Mouse (Mus musculus): Measurements from ENCODE around the gene Irf9. TPM values are rescaled to one million over a fixed set of nuclear protein-coding genes. Genes with fewer than 3 reads are reported as not detected.

Gene Irf9
- polyA plus RNA-seq, 1 experiment from 2014 or later, result 10.4 TPM

DNA sequence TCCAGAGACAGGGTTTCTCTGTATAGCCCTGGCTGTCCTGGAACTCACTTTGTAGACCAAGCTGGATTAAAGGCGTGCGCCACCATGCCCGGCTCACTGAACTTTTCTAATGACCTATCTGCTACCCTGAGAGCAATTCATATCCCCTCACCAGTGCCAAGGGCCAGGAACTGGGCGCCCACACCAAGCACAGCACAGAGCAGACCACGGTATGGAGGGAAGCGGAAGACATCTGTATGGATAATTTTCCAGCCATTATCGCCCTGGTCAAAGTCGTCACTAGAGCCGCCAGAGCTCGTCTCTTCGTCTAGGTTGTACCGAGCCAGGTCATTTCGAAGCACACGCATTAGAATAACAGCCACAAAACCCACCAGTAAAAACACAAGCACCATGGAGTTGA is 37.4 kb downstream of the Irf9 start:
- no peak overlapping the region for H3K4me3 ChIP-seq (ENCODE audit: low read depth, low read length)
- H3K27me3 ChIP-seq (ENCODE audit: control insufficient read depth, insufficient read depth, low read depth, low read length), result no peaks in the 10 kb centered on the region
- H3K9me3 ChIP-seq (replicated peaks; ENCODE audit: control insufficient read depth, low read length, poor library complexity, severe bottlenecking), result no peaks in the 10 kb centered on the region
- no peak overlapping the region for H3K27ac ChIP-seq (ENCODE audit: low read length)
- 98% methylated on average over 14 of the region's 14 CpGs for WGBS
- no peak for ATAC-seq
- no peak overlapping the region for H3K9ac ChIP-seq (ENCODE audit: low read depth, low read length)
- H3K4me2 ChIP-seq (ENCODE audit: low read length), result no peak overlapping the region
- H3K36me3 ChIP-seq (ENCODE audit: control insufficient read depth, insufficient read depth, low read length), result peaks cover 8% of the 10 kb centered on the region
- peaks cover 20% of the 10 kb centered on the region for H3K4me1 ChIP-seq (ENCODE audit: control insufficient read depth, insufficient read depth, low read length)

DNA sequence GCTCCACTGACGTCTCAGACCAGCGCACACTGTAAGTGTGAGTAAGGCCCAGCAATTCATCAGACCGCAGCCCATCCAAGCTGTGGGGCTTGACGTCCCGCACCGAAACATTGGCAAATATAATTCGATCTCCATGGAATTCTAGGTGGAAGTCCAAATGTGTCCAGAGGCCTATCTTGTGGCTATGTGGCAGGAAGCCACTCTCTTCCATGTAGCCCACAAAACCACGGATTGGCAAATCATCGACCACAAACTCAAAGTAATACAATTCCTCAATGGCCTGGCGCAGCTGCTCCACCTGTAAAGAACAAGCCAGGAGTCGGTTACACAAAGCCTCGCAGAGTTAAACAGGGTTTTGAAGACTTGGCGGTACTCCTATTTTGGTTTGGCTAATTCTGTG is 37.9 kb downstream of the Irf9 start:
- peaks cover 16% of the 10 kb centered on the region for H3K4me1 ChIP-seq (ENCODE audit: control insufficient read depth, insufficient read depth, low read length)
- no peak overlapping the region for H3K27ac ChIP-seq (ENCODE audit: low read length)
- no peaks in the 10 kb centered on the region for H3K9me3 ChIP-seq (replicated peaks; ENCODE audit: control insufficient read depth, low read length, poor library complexity, severe bottlenecking)
- H3K36me3 ChIP-seq (ENCODE audit: control insufficient read depth, insufficient read depth, low read length), result peaks cover 8% of the 10 kb centered on the region
- H3K4me2 ChIP-seq (ENCODE audit: low read length), result no peak overlapping the region
- no peak overlapping the region for H3K4me3 ChIP-seq (ENCODE audit: low read depth, low read length)
- no peak for ATAC-seq
- 98% methylated on average over 13 of the region's 13 CpGs for WGBS
- H3K9ac ChIP-seq (ENCODE audit: low read depth, low read length), result no peak overlapping the region
- no peaks in the 10 kb centered on the region for H3K27me3 ChIP-seq (ENCODE audit: control insufficient read depth, insufficient read depth, low read depth, low read length)

- Histone ChIP-seq H3K4me3 (ENCODE audit: low read depth, low read length) (peak overlapping the region; percentile 68), H3K36me3 (ENCODE audit: control insufficient read depth, insufficient read depth, low read length) (peaks cover 8% of the 10 kb centered on the region), H3K9me3 (replicated peaks; ENCODE audit: control insufficient read depth, low read length, poor library complexity, severe bottlenecking) (no peaks in the 10 kb centered on the region), H3K9ac (ENCODE audit: low read depth, low read length) (peak overlapping the region; percentile 92), H3K27me3 (ENCODE audit: control insufficient read depth, insufficient read depth, low read depth, low read length) (no peaks in the 10 kb centered on the region), H3K27ac (ENCODE audit: low read length) (peak overlapping the region; percentile 96), H3K4me1 (ENCODE audit: control insufficient read depth, insufficient read depth, low read length) (peaks cover 16% of the 10 kb centered on the region), H3K4me2 (ENCODE audit: low read length) (peak overlapping the region; percentile 92)
- 24% methylated on average over 8 of the region's 8 CpGs for WGBS
- peak; percentile 58 for ATAC-seq
Measured at GRCm38 (mm10) chr14:55642679-55643059, 39.3 kb downstream of the Irf9 start.

DNA sequence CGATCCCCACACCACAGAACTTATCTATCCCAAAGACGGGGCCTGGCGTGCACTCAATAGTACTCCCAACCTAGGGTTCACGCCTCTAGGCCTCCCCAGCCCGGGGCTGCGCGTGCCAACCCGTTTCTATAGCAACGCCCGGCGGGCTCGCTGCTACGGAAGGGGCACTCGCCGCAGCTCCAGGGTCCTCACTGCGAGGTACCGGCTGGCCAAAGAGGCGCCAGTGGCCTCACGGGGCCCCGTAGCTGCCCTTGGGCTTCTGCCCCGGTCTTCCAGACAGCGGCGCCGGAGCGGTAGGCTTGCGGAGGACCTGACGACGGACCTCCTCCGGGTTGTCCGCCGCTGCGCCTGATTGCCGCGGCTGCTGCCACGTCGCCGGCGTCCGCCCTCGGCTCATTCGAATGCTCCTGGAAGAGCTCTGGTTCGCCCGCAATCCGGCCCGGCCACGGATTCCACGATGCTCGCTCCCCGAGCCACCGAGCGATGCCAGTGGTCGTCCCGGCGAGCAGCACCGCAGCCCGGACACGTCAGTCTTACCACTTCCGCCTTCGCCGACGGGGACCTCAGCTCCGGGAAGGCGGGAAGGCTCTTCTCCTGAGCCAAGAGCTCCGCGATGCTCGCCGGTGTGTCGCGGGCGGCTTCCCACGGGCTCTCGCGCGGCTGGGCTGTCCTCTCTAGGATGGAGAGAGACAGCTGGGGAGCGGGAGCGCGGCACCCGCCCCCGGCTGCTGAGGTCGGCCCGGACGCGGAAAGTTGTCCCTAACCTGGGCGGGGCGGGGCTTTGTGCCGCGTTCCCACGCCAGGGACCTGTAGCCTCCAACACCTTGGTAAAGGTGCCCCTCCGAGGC is 39.9 kb downstream of the Irf9 start, which contains the start of gene Tm9sf1:
Gene Tm9sf1, minus strand, starts transcription at position 747 of the 848 bp plus-strand sequence.
- Histone ChIP-seq H3K27me3 (ENCODE audit: control insufficient read depth, insufficient read depth, low read depth, low read length) (no peaks in the 10 kb centered on the region), H3K4me3 (ENCODE audit: low read depth, low read length) (peak within 1 kb of the TSS; percentile 68), H3K36me3 (ENCODE audit: control insufficient read depth, insufficient read depth, low read length) (peaks cover 8% of the 10 kb centered on the region), H3K9me3 (replicated peaks; ENCODE audit: control insufficient read depth, low read length, poor library complexity, severe bottlenecking) (no peaks in the 10 kb centered on the region), H3K27ac (ENCODE audit: low read length) (peak within 1 kb of the TSS; percentile 96), H3K4me2 (ENCODE audit: low read length) (peak within 1 kb of the TSS; percentile 92), H3K9ac (ENCODE audit: low read depth, low read length) (peak within 1 kb of the TSS; percentile 92), H3K4me1 (ENCODE audit: control insufficient read depth, insufficient read depth, low read length) (peaks cover 16% of the 10 kb centered on the region)
- under 1% methylated on average over 76 of the region's 89 CpGs for WGBS
- ATAC-seq, result peak; percentile 91

GRCm38 (mm10) chr14:55644261-55644888 is 41.0 kb downstream of the Irf9 start:
- Histone ChIP-seq H3K4me2 (ENCODE audit: low read length) (peak overlapping the region; percentile 92), H3K27ac (ENCODE audit: low read length) (no peak overlapping the region), H3K36me3 (ENCODE audit: control insufficient read depth, insufficient read depth, low read length) (peaks cover 8% of the 10 kb centered on the region), H3K9ac (ENCODE audit: low read depth, low read length) (peak overlapping the region; percentile 92), H3K9me3 (replicated peaks; ENCODE audit: control insufficient read depth, low read length, poor library complexity, severe bottlenecking) (no peaks in the 10 kb centered on the region), H3K27me3 (ENCODE audit: control insufficient read depth, insufficient read depth, low read depth, low read length) (no peaks in the 10 kb centered on the region), H3K4me3 (ENCODE audit: low read depth, low read length) (peak overlapping the region; percentile 68), H3K4me1 (ENCODE audit: control insufficient read depth, insufficient read depth, low read length) (peaks cover 16% of the 10 kb centered on the region)
- no peak for ATAC-seq
- 33% methylated on average over 17 of the region's 17 CpGs for WGBS

- H3K27ac ChIP-seq (ENCODE audit: low read length), result no peak within 1 kb of the TSS
- no peak for ATAC-seq
- 96% methylated on average over 2 of the region's 2 CpGs for WGBS
Measured at GRCm38 (mm10) chr14:55649884-55650283, 46.5 kb downstream of the Irf9 start, which contains the start of gene Tssk4. Gene Tssk4, plus strand, starts transcription at chr14:55650184.

DNA sequence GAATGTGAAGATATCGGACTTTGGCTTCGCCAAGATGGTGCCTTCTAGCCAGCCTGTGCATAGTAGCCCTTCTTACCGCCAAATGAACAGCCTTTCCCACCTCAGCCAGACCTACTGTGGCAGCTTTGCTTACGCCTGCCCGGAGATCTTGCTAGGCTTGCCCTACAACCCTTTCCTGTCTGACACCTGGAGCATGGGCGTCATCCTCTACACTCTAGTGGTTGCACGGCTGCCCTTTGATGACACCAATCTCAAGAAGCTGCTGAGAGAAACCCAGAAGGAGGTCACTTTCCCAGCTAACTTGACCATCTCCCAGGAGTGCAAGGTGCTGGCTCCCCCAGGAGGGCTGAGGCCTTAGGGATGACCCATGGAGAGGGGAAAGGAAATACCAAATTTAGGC is 48.2 kb downstream of the Irf9 start:
- Histone ChIP-seq H3K4me3 (ENCODE audit: low read depth, low read length) (no peak overlapping the region), H3K4me1 (ENCODE audit: control insufficient read depth, insufficient read depth, low read length) (no peaks in the 10 kb centered on the region), H3K4me2 (ENCODE audit: low read length) (no peak overlapping the region), H3K27me3 (ENCODE audit: control insufficient read depth, insufficient read depth, low read depth, low read length) (no peaks in the 10 kb centered on the region), H3K9ac (ENCODE audit: low read depth, low read length) (no peak overlapping the region), H3K9me3 (replicated peaks; ENCODE audit: control insufficient read depth, low read length, poor library complexity, severe bottlenecking) (no peaks in the 10 kb centered on the region), H3K36me3 (ENCODE audit: control insufficient read depth, insufficient read depth, low read length) (no peaks in the 10 kb centered on the region), H3K27ac (ENCODE audit: low read length) (no peak overlapping the region)
- WGBS, result 89% methylated on average over 7 of the region's 7 CpGs
- ATAC-seq, result no peak

More at GRCm38 (mm10) chr14:55649884-55650283, 46.5 kb downstream of the Irf9 start, which contains the start of gene Tssk4:
- Histone ChIP-seq H3K4me3 (ENCODE audit: low read depth, low read length) (no peak within 1 kb of the TSS), H3K4me2 (ENCODE audit: low read length) (no peak within 1 kb of the TSS), H3K9ac (ENCODE audit: low read depth, low read length) (no peak within 1 kb of the TSS), H3K9me3 (replicated peaks; ENCODE audit: control insufficient read depth, low read length, poor library complexity, severe bottlenecking) (no peaks in the 10 kb centered on the region), H3K27me3 (ENCODE audit: control insufficient read depth, insufficient read depth, low read depth, low read length) (no peaks in the 10 kb centered on the region), H3K36me3 (ENCODE audit: control insufficient read depth, insufficient read depth, low read length) (no peaks in the 10 kb centered on the region), H3K4me1 (ENCODE audit: control insufficient read depth, insufficient read depth, low read length) (peaks cover 1% of the 10 kb centered on the region; the same call in 1 of the 2 replicates)

- Histone ChIP-seq H3K27ac (ENCODE audit: low read length) (no peak overlapping the region), H3K4me1 (ENCODE audit: control insufficient read depth, insufficient read depth, low read length) (peaks cover 10% of the 10 kb centered on the region), H3K9me3 (replicated peaks; ENCODE audit: control insufficient read depth, low read length, poor library complexity, severe bottlenecking) (no peaks in the 10 kb centered on the region), H3K9ac (ENCODE audit: low read depth, low read length) (no peak overlapping the region), H3K27me3 (ENCODE audit: control insufficient read depth, insufficient read depth, low read depth, low read length) (no peaks in the 10 kb centered on the region), H3K4me2 (ENCODE audit: low read length) (no peak overlapping the region), H3K36me3 (ENCODE audit: control insufficient read depth, insufficient read depth, low read length) (peaks cover 6% of the 10 kb centered on the region), H3K4me3 (ENCODE audit: low read depth, low read length) (no peak overlapping the region)
- WGBS, result 87% methylated on average over 3 of the region's 3 CpGs
- ATAC-seq, result no peak
Measured at GRCm38 (mm10) chr14:55656935-55657334, 53.6 kb downstream of the Irf9 start.

DNA sequence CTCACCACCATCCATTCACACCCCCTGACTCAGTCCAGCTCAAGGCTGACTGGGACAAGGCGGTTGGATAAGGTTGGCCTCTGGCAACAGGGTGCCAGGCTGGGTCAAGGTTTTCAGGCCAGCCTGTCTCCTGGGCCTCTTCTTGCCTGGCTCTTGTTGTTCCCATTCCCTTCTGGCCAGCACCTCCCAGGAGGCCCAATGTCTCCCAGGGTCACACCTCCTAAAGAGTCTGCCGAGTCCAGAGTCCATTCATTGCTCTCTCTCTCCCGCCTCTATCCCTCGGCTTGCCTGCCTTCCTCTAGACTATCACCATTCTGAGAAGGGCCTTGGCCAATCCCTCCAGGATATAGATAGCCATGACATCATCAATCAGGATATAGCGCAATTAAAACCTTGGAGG is 54.6 kb downstream of the Irf9 start:
- H3K27me3 ChIP-seq (ENCODE audit: control insufficient read depth, insufficient read depth, low read depth, low read length), result no peaks in the 10 kb centered on the region
- no peaks in the 10 kb centered on the region for H3K9me3 ChIP-seq (replicated peaks; ENCODE audit: control insufficient read depth, low read length, poor library complexity, severe bottlenecking)
- H3K9ac ChIP-seq (ENCODE audit: low read depth, low read length), result no peak overlapping the region
- H3K4me2 ChIP-seq (ENCODE audit: low read length), result no peak overlapping the region
- H3K27ac ChIP-seq (ENCODE audit: low read length), result no peak overlapping the region
- no peak for ATAC-seq
- peaks cover 9% of the 10 kb centered on the region for H3K36me3 ChIP-seq (ENCODE audit: control insufficient read depth, insufficient read depth, low read length)
- H3K4me1 ChIP-seq (ENCODE audit: control insufficient read depth, insufficient read depth, low read length), result peaks cover 10% of the 10 kb centered on the region
- H3K4me3 ChIP-seq (ENCODE audit: low read depth, low read length), result no peak overlapping the region
- 93% methylated on average over 5 of the region's 5 CpGs for WGBS

Data from midbrain, embryonic 16.5 days (tissue).